Mouse (Mus musculus) bone marrow, adult 2 months (tissue): ENCODE data around the gene Hoxc9.

ENCODE experiments used
- CTCF ChIP-seq: fragments of 200-500 bp; IDR thresholded peaks from 2 replicates; pipeline ENCODE4 v1.5.1; 2011; ENCODE audit warnings: low read length, control low read depth; ENCODE audit not compliant: control insufficient read depth, insufficient read depth
- POLR2A ChIP-seq: fragments of 200-500 bp; IDR thresholded peaks from 2 replicates; pipeline ENCODE4 v1.6.1; 2011; ENCODE audit warnings: low read depth, mild to moderate bottlenecking, control low read depth, low read length, borderline replicate concordance; ENCODE audit not compliant: control insufficient read depth

DNA sequence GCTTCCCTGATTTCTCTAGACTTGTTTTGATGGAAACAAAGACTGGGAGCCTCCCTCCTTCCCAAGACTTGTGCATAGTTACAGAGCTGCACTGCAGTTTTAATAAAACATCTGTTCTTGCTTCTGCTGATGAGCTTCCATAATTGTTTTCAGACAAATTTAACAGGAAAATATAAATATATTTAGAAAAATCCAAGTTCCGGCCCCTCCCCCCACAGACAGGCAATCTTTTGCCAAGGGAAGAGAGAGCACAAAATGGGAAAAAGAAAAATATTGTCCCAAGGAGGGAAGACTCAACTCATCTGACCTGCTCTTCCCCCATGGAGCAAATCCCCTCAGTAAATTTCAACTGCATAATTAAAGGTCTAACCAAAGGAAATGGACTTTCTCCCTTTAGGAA lies 30.1 kb downstream of the Hoxc9 start:
- no peak for TF ChIP-seq CTCF
- no peak for TF ChIP-seq POLR2A
